Mouse (Mus musculus): Measurements from ENCODE around the gene Ccdc149.

DNA sequence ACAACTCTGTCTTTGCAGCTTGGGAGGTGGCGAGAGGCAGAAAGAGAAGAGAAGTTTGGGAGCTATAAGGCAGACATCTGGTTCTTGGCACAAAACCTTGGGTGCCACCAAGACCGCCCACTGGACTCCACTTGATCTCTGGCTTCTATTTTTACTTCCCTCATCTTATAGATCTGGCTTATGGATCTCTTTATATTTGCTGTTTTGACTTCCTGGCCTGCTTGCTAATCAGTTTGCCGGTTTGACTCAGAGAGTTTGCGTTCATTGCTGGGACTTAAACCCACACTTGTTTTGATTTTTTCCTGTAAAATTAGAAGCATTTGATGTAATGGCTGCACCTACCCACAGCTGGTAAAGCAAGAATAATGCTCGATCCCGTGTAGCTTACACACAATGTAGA, 100.4 kb downstream of the Ccdc149 start:
- TF ChIP-seq POLR2A (IDR thresholded peaks at IDR 0.05; ENCODE audit: low read depth, low read length): no peak
- TF ChIP-seq CTCF (conservative IDR thresholded peaks at IDR 0.05; ENCODE audit: insufficient read depth, insufficient read length, low read depth, low read length): no peak

Measured in kidney, adult 2 months (tissue).